Mouse (Mus musculus) midbrain, embryonic 16.5 days (tissue): ENCODE measurements around the gene Rbbp6. TPM values are rescaled to one million over a fixed set of nuclear protein-coding genes. Genes with fewer than 3 reads are reported as not detected.

Experiments
- ATAC-seq: fragments of 200-750 bp; cut with Nextera tagmentation; 2 replicates; pipeline ENCODE4 v1.8.0; 2017; ENCODE audit warnings: moderate TSS enrichment
- H3K27ac ChIP-seq: fragments of 300-500 bp; sonication (generic); 2 replicates; pipeline ENCODE4 v1.5.1; 2014; ENCODE audit warnings: mild to moderate bottlenecking, low read length, mixed read lengths
- H3K27me3 ChIP-seq: fragments of 300-500 bp; sonication (generic); 2 replicates; pipeline ENCODE4 v1.6.1; 2014; ENCODE audit warnings: low read depth, low read length, mixed read lengths; ENCODE audit not compliant: control insufficient read depth, insufficient read depth
- H3K36me3 ChIP-seq: fragments of 300-500 bp; sonication (generic); 2 replicates; pipeline ENCODE4 v1.6.1; 2014; ENCODE audit warnings: mild to moderate bottlenecking, low read length, moderate library complexity, mixed read lengths; ENCODE audit not compliant: control insufficient read depth, insufficient read depth
- H3K4me1 ChIP-seq: fragments of 300-500 bp; sonication (generic); 2 replicates; pipeline ENCODE4 v1.6.1; 2014; ENCODE audit warnings: mild to moderate bottlenecking, low read length, mixed read lengths; ENCODE audit not compliant: control insufficient read depth, insufficient read depth
- H3K4me2 ChIP-seq: fragments of 300-500 bp; sonication (generic); 2 replicates; pipeline ENCODE4 v1.6.1; 2014; ENCODE audit warnings: mild to moderate bottlenecking, low read length, mixed read lengths
- H3K4me3 ChIP-seq: fragments of 300-500 bp; sonication (generic); 2 replicates; pipeline ENCODE4 v1.5.1; 2014; ENCODE audit warnings: low read depth, mild to moderate bottlenecking, low read length, moderate library complexity, mixed read lengths
- H3K9ac ChIP-seq: fragments of 300-500 bp; sonication (generic); 2 replicates; pipeline ENCODE4 v1.6.1; 2014; ENCODE audit warnings: low read depth, low read length, mixed read lengths
- H3K9me3 ChIP-seq: fragments of 300-500 bp; sonication (generic); replicated peaks from 2 replicates; pipeline ENCODE4 v1.6.1; 2014; ENCODE audit warnings: mild to moderate bottlenecking, low read length, mixed read lengths; ENCODE audit not compliant: control insufficient read depth, poor library complexity, severe bottlenecking
- WGBS: fragments of 180-500 bp; shearing (Covaris S2); extraction: QIAGEN DNeasy Blood & Tissue Kit; methylation state at CpG from one replicate; pipeline ENCODE4 v1.1.7; 2014; 5-methylcytosine and 5-hydroxymethylcytosine counted together
- polyA plus RNA-seq: library from polyadenylated mRNA; unstranded; fragments of >200 nt; fragmentation: Nextera tagmentation; extraction: Ambion mirVana; gene quantifications from 2 replicates; pipeline ENCODE4 v1.2.1, GENCODE M21; 2015

The Rbbp6 gene
- polyA plus RNA-seq, 1 experiment from 2014 or later = 23.9 TPM

DNA sequence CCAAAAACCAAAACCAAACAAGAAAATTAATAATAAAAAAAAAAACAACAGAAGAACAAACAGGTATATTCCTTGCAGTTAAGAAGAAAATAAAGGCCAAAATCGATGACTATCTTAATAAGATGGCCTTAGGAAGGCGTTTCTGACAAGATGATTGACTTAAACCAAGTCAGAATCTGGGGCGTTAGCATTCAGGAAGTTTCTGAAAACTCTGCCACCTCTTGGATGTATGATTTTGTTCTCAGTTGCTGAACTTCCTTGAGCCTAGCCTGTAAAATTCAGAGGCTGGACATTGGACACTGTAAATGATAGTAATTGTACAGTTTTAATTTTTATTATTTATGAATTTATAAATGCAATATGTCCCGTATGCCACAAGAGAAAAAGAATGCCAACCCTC, 3.3 kb downstream of the Rbbp6 start:
- Histone ChIP-seq H3K27me3 (no peaks in the 10 kb centered on the region), H3K36me3 (no peaks in the 10 kb centered on the region), H3K27ac (no peak overlapping the region), H3K4me1 (peaks cover 25% of the 10 kb centered on the region), H3K4me2 (peak overlapping the region; percentile 76), H3K4me3 (no peak overlapping the region; the same call in 1 of the 2 replicates), H3K9ac (peak overlapping the region; percentile 64; the same call in 1 of the 2 replicates), H3K9me3 (no peaks in the 10 kb centered on the region)
- no peak for ATAC-seq
- WGBS = 56% methylated on average over 4 of the region's 4 CpGs

DNA sequence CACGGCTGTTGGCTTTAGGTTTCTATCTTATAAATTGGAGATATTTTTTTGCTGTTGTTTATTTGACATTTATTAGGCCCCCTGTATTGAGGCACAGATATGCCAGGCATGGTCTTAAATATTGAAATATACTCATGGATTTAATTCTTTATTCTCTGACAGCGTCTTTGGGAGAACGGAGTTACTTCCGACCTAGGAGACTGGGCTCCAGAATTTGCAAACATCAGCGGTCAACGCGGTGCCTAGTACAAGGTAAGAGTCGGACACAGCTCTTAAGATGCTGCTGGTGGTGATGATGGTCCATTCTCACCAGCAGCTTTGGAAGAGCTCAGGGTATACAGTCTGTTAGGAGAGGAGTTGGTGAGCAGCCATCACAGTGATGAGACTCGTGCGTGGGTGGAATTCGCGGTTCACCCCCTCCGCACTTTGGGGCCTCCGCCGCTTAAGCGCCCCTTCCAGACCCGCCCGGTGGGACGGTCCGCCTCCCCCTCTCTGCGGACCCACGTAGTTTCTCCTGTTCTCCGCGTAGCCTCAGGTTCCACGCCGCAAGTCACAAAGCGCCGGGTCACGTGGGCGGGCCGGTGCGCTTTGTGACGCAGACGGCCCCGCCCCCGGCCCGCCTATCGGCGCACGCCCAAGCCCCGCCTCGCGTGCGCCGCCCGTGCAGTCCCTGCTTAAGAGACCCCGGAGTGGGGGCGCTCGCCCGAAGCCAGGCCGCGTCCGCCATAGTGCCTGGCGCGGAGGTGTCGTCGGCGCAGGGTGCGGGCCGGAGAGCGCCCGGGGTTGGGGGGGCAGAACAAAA, 3.9 kb downstream of the Rbbp6 start:
- Histone ChIP-seq H3K9ac (peak overlapping the region; percentile 100), H3K9me3 (no peaks in the 10 kb centered on the region), H3K27me3 (no peaks in the 10 kb centered on the region), H3K4me2 (peak overlapping the region; percentile 76), H3K4me3 (peak overlapping the region; percentile 99), H3K4me1 (peaks cover 32% of the 10 kb centered on the region), H3K36me3 (no peaks in the 10 kb centered on the region), H3K27ac (peak overlapping the region; percentile 93)
- WGBS = under 1% methylated on average over 62 of the region's 62 CpGs
- peak; percentile 98 for ATAC-seq

DNA sequence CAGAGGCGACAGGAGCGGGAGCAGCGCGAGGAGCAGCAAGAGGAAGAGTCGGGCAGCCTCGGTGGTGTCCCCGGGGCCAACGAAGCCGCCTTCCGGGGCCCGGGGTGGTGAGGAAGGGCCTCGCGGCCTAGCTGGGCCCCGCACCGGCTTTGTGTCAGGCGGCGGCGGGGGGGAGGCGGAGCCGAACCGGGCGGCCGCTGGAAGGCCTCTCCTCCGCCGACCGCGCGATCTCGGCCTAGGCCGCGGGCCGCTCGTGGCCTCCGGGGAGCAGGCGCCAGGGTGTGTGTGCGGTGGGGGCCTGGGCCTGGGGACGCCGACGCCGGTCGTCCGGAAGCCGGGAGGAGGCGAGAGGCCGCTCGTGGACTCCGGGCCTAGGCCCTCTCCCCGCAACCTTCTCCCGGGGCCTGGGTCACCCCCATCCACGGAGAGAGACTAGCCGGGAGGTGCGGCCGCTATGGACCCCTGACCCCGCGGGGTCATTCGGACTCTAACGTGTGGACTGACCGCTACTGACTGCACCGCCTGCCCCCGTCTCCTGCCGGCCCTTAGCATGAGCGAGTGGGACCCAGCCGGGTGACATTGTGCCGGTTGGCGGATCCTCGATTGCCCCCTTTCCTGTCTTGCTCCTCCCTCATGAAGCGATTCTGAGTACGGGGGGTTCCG, 4.8 kb downstream of the Rbbp6 start:
- Histone ChIP-seq H3K9me3 (no peaks in the 10 kb centered on the region), H3K4me3 (peak overlapping the region; percentile 99), H3K36me3 (no peaks in the 10 kb centered on the region), H3K4me1 (peaks cover 39% of the 10 kb centered on the region), H3K9ac (peak overlapping the region; percentile 100), H3K27ac (peak overlapping the region; percentile 93), H3K4me2 (peak overlapping the region; percentile 70), H3K27me3 (no peaks in the 10 kb centered on the region)
- WGBS = under 1% methylated on average over 40 of the region's 69 CpGs
- ATAC-seq = peak; percentile 70

DNA sequence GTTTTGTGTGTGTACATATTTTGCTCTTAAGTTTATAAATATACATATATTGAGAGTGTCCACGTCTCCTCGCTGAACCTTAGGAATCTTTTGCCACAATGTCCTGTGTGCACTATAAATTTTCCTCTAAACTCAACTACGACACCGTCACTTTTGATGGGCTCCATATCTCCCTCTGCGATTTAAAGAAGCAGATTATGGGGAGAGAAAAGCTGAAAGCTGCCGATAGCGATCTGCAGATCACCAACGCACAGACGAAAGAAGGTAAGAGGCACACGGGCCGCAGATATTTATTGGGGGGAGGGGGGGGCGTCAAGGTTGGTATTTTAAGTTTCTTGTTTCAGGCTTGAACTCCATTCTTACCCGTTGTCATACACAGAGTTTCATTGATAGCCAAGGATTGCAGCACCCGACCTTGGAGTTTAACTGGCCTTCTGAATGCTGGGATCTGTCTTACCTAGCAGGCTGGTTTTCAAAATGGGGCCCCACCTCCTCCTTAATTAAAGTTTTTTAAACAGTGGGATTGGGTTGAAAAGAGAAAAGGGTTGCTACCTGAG, 5.5 kb downstream of the Rbbp6 start:
- peak overlapping the region; percentile 93; the same call in 1 of the 2 replicates for H3K27ac ChIP-seq
- H3K9me3 ChIP-seq = no peaks in the 10 kb centered on the region
- peak overlapping the region; percentile 99 for H3K4me3 ChIP-seq
- H3K4me2 ChIP-seq = peak overlapping the region; percentile 70
- ATAC-seq = no peak
- WGBS = 0% methylated on average over 14 of the region's 14 CpGs
- H3K36me3 ChIP-seq = no peaks in the 10 kb centered on the region
- no peaks in the 10 kb centered on the region for H3K27me3 ChIP-seq
- H3K9ac ChIP-seq = peak overlapping the region; percentile 100
- H3K4me1 ChIP-seq = peaks cover 41% of the 10 kb centered on the region

DNA sequence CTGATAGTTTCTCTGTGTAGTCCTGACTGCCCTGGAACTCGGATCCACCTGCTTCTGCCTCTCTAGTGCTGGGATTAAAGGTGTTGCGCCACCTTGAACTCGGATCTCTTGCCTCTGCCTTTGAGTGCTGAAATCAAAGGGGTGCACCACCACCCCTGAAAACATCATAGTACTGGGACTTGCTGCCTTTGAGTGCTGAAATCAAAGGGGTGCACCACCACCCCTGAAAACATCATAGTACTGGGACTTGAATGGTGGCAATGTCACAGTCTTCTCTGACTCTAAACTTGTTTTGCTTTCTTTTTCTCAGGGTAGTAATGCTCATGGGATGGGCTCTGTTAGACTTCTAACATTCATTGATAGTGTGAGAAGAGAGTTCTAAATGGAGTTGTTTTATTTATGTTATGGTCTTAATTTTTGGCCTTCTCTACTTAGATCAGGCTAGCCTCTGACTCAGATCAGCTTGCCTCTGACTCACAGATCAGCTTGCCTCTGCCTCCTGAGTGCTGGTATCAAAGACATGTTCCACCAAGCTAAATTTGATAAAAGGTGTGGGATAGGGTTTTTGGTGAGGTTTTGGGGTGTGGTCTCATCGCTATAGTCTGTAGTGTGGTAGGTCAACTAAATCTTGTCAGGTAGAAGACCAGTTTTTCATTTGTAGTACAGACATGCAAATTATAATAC, 6.7 kb downstream of the Rbbp6 start:
- ATAC-seq = no peak
- H3K4me2 ChIP-seq = peak overlapping the region; percentile 70
- H3K9ac ChIP-seq = no peak overlapping the region
- H3K4me1 ChIP-seq = peaks cover 41% of the 10 kb centered on the region
- no peaks in the 10 kb centered on the region for H3K9me3 ChIP-seq
- 95% methylated on average over 4 of the region's 4 CpGs for WGBS
- no peaks in the 10 kb centered on the region for H3K27me3 ChIP-seq
- H3K27ac ChIP-seq = no peak overlapping the region
- peak overlapping the region; percentile 99 for H3K4me3 ChIP-seq
- H3K36me3 ChIP-seq = no peaks in the 10 kb centered on the region

DNA sequence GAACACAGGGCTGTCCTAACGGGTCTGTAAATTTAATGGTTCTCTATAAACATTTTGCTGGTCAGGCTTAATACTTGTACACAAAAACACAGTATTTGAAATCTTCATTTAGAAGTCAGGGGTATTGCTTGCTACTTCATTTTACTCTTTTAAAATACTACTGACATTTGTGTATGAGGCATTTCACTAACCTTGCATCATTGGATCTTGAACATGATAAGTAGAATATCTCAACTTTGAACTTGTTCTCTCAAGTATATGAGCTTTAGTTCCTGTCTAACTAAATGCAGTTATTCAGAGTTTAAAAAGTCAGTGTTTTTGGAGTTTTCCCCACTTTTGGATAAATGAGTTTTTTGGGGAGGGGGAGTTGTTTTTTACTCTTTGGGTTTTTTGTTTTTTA, 14.0 kb downstream of the Rbbp6 start:
- no peak for ATAC-seq
- H3K4me1 ChIP-seq = peaks cover 8% of the 10 kb centered on the region
- WGBS = 82% methylated on average over 1 of the region's 1 CpGs

DNA sequence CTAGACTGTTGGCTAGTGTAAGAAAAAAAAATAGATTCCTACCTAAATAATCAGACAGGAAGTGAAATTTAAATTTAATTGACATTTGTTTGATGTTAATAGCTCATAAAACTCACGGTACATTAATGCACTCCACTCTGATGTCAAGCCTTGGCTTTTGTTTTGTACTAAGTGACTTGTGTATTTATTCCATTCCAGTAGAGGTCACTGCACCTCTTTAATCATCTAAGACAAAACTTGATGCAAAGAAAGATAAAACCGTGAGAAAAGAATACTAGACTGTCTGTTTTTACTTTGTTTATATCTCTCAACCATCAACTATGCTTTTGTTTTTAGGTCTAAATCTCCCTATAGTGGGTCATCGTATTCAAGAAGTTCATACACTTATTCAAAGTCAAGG, 32.7 kb downstream of the Rbbp6 start:
- Histone ChIP-seq H3K4me2 (no peak overlapping the region), H3K4me1 (no peaks in the 10 kb centered on the region), H3K27ac (no peak overlapping the region), H3K9ac (no peak overlapping the region), H3K27me3 (no peaks in the 10 kb centered on the region), H3K4me3 (no peak overlapping the region), H3K36me3 (peaks cover 47% of the 10 kb centered on the region), H3K9me3 (no peaks in the 10 kb centered on the region)
- WGBS = 83% methylated on average over 3 of the region's 3 CpGs
- ATAC-seq = no peak

More for the DNA sequence above, 14.0 kb downstream of the Rbbp6 start:
- Histone ChIP-seq H3K27ac (no peak overlapping the region), H3K9me3 (no peaks in the 10 kb centered on the region), H3K27me3 (no peaks in the 10 kb centered on the region), H3K9ac (no peak overlapping the region), H3K4me3 (no peak overlapping the region), H3K36me3 (peaks cover 8% of the 10 kb centered on the region; the same call in 1 of the 2 replicates), H3K4me2 (no peak overlapping the region)

DNA sequence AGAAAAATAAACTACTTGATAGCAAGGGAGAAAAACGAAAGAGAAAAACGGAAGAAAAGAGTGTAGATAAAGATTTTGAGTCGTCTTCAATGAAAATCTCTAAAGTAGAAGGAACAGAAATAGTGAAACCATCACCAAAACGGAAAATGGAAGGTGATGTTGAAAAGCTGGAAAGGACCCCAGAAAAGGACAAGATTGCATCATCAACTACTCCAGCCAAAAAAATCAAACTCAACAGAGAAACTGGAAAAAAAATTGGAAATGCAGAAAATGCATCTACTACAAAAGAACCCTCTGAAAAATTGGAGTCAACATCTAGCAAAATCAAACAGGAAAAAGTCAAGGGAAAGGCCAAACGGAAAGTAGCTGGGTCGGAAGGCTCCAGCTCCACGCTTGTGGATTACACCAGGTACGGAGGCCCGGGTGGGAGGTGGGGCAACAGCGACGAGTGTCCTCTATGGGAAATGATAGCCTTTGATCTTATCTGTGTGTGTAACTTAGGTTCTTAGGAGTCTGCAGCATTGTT, 34.4 kb downstream of the Rbbp6 start:
- ATAC-seq = no peak
- no peak overlapping the region for H3K4me2 ChIP-seq
- H3K4me3 ChIP-seq = no peak overlapping the region
- H3K9ac ChIP-seq = no peak overlapping the region
- H3K27ac ChIP-seq = no peak overlapping the region
- H3K27me3 ChIP-seq = no peaks in the 10 kb centered on the region
- H3K4me1 ChIP-seq = no peaks in the 10 kb centered on the region
- peaks cover 49% of the 10 kb centered on the region for H3K36me3 ChIP-seq
- no peaks in the 10 kb centered on the region for H3K9me3 ChIP-seq
- WGBS = 91% methylated on average over 11 of the region's 11 CpGs
